Mouse (Mus musculus) C2C12 (cell line): Measurements from ENCODE around the gene Zgpat. TPM values are rescaled to one million over a fixed set of nuclear protein-coding genes. Genes with fewer than 3 reads are reported as not detected.

Experiments used
- H3K27me3 ChIP-seq: one replicate; pipeline ENCODE4 v1.6.1; 2011; ENCODE audit not compliant: control insufficient read depth, insufficient read depth, insufficient read length
- H3K36me3 ChIP-seq: one replicate; pipeline ENCODE4 v1.6.1; 2011; ENCODE audit not compliant: control insufficient read depth, insufficient read depth
- H3K4me3 ChIP-seq: one replicate; pipeline ENCODE4 v1.5.1; 2011; ENCODE audit warnings: mild to moderate bottlenecking, control low read depth; ENCODE audit not compliant: poor library complexity, insufficient read depth, severe bottlenecking
- H3K79me2 ChIP-seq: one replicate; pipeline ENCODE4 v1.6.1; 2011; ENCODE audit not compliant: control insufficient read depth, insufficient read depth
- H3K79me3 ChIP-seq: one replicate; pipeline ENCODE4 v1.6.1; 2011; ENCODE audit warnings: low read depth, control low read depth
- H3ac ChIP-seq: one replicate; pipeline ENCODE3; 2011; ENCODE audit warnings: low read depth; ENCODE audit not compliant: control insufficient read depth, insufficient read length
- CEBPB ChIP-seq: IDR thresholded peaks from one replicate; pipeline ENCODE4 v1.6.1; 2011; ENCODE audit warnings: low read depth, mild to moderate bottlenecking, control low read depth, moderate library complexity
- CTCF ChIP-seq: IDR thresholded peaks from one replicate; pipeline ENCODE4 v1.5.1; 2011; ENCODE audit not compliant: control insufficient read depth, insufficient read depth, insufficient read length
- FOSL1 ChIP-seq: IDR thresholded peaks from one replicate; pipeline ENCODE4 v1.8.0; 2011; ENCODE audit warnings: mild to moderate bottlenecking, low read length; ENCODE audit not compliant: poor library complexity, insufficient read depth, severe bottlenecking
- MAX ChIP-seq: IDR thresholded peaks from one replicate; pipeline ENCODE4 v1.6.1; 2011; ENCODE audit warnings: mild to moderate bottlenecking, control low read depth
- MYOD1 ChIP-seq: IDR thresholded peaks from one replicate; pipeline ENCODE4 v1.6.1; 2011; ENCODE audit warnings: low read depth; ENCODE audit not compliant: control insufficient read depth, insufficient read length
- MYOG ChIP-seq: IDR thresholded peaks from one replicate; pipeline ENCODE4 v1.6.1; 2011; ENCODE audit not compliant: control insufficient read depth, insufficient read length; ENCODE audit errors: extremely low read depth
- USF1 ChIP-seq: IDR thresholded peaks from one replicate; pipeline ENCODE4 v1.6.1; 2011; ENCODE audit warnings: low read depth, mild to moderate bottlenecking, control low read depth, moderate library complexity
- long read RNA-seq, 2 experiments: library from polyadenylated mRNA; unstranded; transcript quantifications; one replicate each; pipeline ENCODE4 v2.0.0; 2019 to 2020
- polyA plus RNA-seq: library from polyadenylated mRNA; unstranded; fragments of >200 nt; fragmentation: generic; extraction: Trizol; gene quantifications from one replicate; pipeline ENCODE4 v1.2.1, GENCODE M21; 2012; ENCODE audit warnings: missing spikeins

Zgpat gene
- 16.5 TPM for polyA plus RNA-seq
- long read RNA-seq, experiment 1, transcript Zgpat-202 (6 exons, 2,072 nt): major isoform, 12 of 20 reads
- long read RNA-seq, experiment 1, partial matches to known transcripts: 2 of 20 reads
- long read RNA-seq, experiment 1, other reads (novel, unspliced or antisense): 6 of 20 reads
- long read RNA-seq, experiment 2, transcript Zgpat-202 (6 exons, 2,072 nt): major isoform, 74 of 150 reads
- long read RNA-seq, experiment 2, transcript Zgpat-203 (11 exons, 3,666 nt): minor isoform, 15 of 150 reads
- long read RNA-seq, experiment 2, partial matches to known transcripts: 7 of 150 reads
- long read RNA-seq, experiment 2, other reads (novel, unspliced or antisense): 51 of 150 reads

DNA sequence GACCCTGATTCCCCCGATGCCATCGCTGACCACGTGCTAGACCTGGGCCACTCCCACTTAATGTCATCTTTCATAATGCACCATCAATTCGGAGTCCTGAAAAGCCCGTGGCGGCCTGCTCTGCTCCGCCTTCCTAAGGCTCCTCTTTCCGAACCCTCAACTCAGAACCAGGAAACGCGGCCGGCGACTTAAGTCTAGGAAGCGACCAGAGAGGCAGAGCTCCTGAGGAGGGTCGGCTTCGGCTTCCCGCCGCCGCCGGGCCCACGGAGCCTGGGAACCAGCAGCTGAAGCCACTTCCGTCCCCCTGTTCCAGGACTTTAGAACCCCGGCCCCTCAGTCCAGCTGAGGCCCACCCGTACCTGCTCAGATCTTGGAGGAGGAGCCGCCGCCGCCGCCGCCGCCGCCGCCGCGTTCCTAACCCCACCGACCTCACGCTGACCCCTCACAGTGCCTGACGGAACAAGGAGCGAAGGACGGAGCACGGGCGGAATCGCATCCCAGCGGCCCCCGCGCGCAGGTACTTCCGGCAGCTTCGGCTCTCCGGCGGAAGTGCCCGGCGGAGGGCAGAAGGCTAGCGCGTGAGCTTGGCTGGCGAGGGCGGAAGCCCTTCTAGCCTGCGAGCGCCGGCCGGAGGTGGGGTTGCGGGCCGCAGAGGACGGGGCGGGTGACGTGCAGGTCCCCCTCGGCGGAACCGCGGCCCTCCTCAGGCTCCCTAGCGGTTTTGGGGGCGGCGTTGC is at the start of gene Zgpat, which contains the start of gene Arfrp1:
TSS of gene Zgpat (plus strand) at position 69 of the 737 bp plus-strand sequence.
TSS of gene Arfrp1 (minus strand) at position 545 of the 737 bp plus-strand sequence.
- Histone ChIP-seq H3K79me2 (peaks cover 89% of the 10 kb centered on the region), H3K79me3 (peaks cover 67% of the 10 kb centered on the region), H3K36me3 (peaks cover 56% of the 10 kb centered on the region), H3ac (peak within 1 kb of the TSS; percentile 95), H3K4me3 (peak within 1 kb of the TSS; percentile 78), H3K27me3 (no peaks in the 10 kb centered on the region)
- TF ChIP-seq MYOD1 (no peak), MAX (peak; percentile 74), USF1 (peak; percentile 72)

DNA sequence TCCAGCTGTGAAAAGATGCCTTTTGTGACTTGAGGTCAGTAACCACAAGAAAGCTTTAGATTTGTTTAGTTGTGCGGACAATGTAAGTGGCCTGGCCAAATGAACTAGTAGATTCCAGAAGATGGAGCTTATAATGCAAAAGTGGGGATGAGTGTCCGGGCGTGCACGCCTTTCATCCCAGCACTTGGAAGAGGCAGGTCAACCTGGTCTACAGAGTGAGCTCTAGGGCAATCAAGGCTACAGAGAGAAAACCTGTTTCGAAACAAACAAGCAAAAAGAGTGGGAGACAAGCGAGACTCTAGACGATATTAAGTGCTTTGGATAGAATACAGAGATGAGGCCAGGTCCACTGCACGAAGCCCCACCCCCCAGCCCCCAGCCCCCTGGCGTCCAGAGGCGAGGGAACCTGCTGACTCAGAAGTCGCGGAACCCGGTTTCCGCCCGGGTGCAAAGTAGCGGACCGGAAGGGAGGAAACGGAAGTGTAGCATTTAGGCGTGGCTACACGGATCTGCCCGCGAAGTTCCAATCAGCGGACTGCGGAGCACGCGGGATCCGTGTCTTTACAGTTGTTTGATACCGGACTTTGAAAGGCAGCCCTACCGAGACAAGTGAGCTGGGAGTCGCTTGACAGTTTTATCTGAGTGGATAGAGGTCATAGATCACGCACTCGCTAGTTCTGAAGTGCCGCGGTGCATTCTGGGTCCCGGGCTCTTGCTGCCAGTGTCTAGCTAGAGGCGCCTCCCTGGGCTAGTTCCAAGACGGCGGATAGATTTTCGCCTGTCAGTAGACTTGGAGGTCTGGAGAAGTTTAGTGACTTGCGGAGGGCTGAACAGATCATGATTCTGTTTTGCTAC is 45.3 kb upstream of the Zgpat start, which contains the start of gene Rtel1:
TSS of gene Rtel1 (plus strand) at position 492 of the 855 bp plus-strand sequence.
- Histone ChIP-seq H3K79me2 (peaks cover 29% of the 10 kb centered on the region), H3K4me3 (peak within 1 kb of the TSS; percentile 65), H3K79me3 (peaks cover 12% of the 10 kb centered on the region), H3K36me3 (peaks cover 35% of the 10 kb centered on the region), H3K27me3 (no peaks in the 10 kb centered on the region), H3ac (peak within 1 kb of the TSS; percentile 78)
- peak; percentile 86 for TF ChIP-seq MAX
- TF ChIP-seq USF1: no peak

DNA sequence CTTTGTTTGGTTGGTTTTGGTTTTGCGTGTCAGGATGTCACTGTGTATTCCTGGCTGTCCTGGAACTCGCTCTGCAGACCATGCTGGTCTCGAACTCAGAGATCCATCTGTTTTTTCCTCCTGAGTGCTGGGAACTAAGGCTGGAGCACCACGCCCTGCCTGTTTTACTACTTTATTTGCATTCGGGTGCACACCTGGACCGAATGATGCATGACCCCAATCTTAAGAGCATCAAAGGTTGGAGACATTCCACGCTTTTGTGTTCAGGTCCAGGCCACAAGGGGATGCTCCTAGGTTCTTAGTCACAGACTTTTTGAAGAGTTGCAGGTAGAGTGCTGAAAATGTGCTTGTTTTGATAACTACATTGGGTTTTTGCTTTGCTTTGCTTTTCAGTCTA is 44.6 kb upstream of the Zgpat start:
- TF ChIP-seq USF1 (no peak), MYOD1 (no peak), MAX (no peak), CEBPB (no peak), FOSL1 (no peak), MYOG (no peak), CTCF (no peak)
- H3K79me2 ChIP-seq: peaks cover 29% of the 10 kb centered on the region
- H3K27me3 ChIP-seq: no peaks in the 10 kb centered on the region
- H3ac ChIP-seq: peak overlapping the region; percentile 78
- peaks cover 41% of the 10 kb centered on the region for H3K36me3 ChIP-seq
- peak overlapping the region; percentile 65 for H3K4me3 ChIP-seq
- H3K79me3 ChIP-seq: peaks cover 12% of the 10 kb centered on the region

DNA sequence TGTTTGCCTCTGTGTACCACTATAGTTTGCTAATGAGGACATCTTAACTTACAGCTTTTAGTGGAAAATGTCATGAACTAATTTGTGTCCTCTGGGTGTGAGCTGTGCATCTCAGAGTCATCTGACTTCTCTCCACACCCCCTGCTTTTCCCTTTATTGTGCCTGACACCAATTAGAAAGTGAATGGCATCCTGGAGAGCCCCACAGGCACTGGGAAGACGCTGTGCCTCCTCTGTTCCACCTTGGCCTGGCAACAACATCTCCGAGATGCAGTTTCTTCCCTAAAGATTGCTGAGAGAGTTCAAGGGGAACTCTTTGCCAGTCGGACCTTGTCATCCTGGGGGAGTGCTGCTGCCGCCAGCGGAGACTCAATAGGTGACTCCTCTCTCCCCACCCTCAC is 42.6 kb upstream of the Zgpat start:
- peaks cover 29% of the 10 kb centered on the region for H3K79me2 ChIP-seq
- H3K79me3 ChIP-seq: peaks cover 12% of the 10 kb centered on the region
- no peaks in the 10 kb centered on the region for H3K27me3 ChIP-seq
- TF ChIP-seq CTCF (no peak), CEBPB (no peak), MYOG (no peak), USF1 (no peak), MYOD1 (no peak), FOSL1 (no peak), MAX (no peak)
- H3ac ChIP-seq: no peak overlapping the region
- H3K4me3 ChIP-seq: no peak overlapping the region
- H3K36me3 ChIP-seq: peaks cover 61% of the 10 kb centered on the region

- Histone ChIP-seq H3ac (no peak overlapping the region), H3K79me2 (peaks cover 13% of the 10 kb centered on the region), H3K4me3 (no peak overlapping the region), H3K79me3 (peaks cover 2% of the 10 kb centered on the region), H3K27me3 (no peaks in the 10 kb centered on the region), H3K36me3 (peaks cover 97% of the 10 kb centered on the region)
- TF ChIP-seq CEBPB: peak; percentile 73
- TF ChIP-seq USF1: no peak
Observed at GRCm38 (mm10) chr2:181326098-181326497, 38.6 kb upstream of the Zgpat start.

- TF ChIP-seq MYOG (no peak), CTCF (no peak), USF1 (no peak), CEBPB (no peak), FOSL1 (no peak), MAX (no peak), MYOD1 (no peak)
- Histone ChIP-seq H3K79me3 (peaks cover 1% of the 10 kb centered on the region), H3K79me2 (no peaks in the 10 kb centered on the region), H3K27me3 (no peaks in the 10 kb centered on the region), H3K36me3 (peaks cover 88% of the 10 kb centered on the region), H3ac (no peak overlapping the region), H3K4me3 (no peak overlapping the region)
Observed at GRCm38 (mm10) chr2:181332542-181332941, 32.2 kb upstream of the Zgpat start.
